Mouse (Mus musculus): ENCODE measurements at regions not wholly inside any gene's neighbourhood (a gene's known extent, or its start where the extent isn't known, plus 50 kb on each side); places are given as distances from the start of the nearest gene placed in this dataset.

DNA sequence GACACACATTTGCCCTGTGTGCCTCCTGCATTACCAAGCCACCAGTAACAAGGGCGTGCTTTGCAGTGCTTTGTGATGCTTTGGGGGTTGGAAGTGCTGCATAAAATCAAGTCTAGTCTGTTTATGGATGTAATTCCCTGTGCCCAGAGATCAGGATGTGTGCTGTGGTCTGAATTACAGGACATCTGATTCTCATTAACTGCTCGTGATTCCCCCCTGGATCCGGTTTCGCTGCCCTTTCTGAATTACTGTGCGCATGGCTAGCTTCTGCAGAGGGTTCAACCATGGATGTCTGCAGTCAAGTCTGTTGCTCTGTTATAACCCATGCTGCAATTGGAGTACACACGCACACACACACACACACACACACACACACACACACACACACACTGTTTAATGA, 52.5 kb upstream of the Magi1 start:
- DNase-seq (ENCODE audit: low read depth, low spot score), result no peak

All from retina, adult 2 months (tissue).